Mouse (Mus musculus): Measurements from ENCODE around the gene Pik3r2. TPM values are rescaled to one million over a fixed set of nuclear protein-coding genes. Genes with fewer than 3 reads are reported as not detected.

Gene Pik3r2
- polyA plus RNA-seq, 1 experiment from 2014 or later: 56.8 TPM

GRCm38 (mm10) chr8:70742981-70743655 lies 33.4 kb downstream of the Pik3r2 start:
- Histone ChIP-seq H3K27ac (no peak overlapping the region), H3K9ac (no peak overlapping the region), H3K27me3 (peaks cover 82% of the 10 kb centered on the region), H3K36me3 (no peaks in the 10 kb centered on the region), H3K4me2 (peak overlapping the region; percentile 52), H3K4me3 (0 out of 2 replicates have a peak overlapping the region, but pooled peaks have one; percentile 27), H3K9me3 (no peaks in the 10 kb centered on the region), H3K4me1 (peaks cover 15% of the 10 kb centered on the region)
- no peak for ATAC-seq (ENCODE audit: borderline replicate concordance, extremely low read depth, low FRiP score, low TSS enrichment)
- WGBS: 4% methylated on average over 37 of the region's 38 CpGs

DNA sequence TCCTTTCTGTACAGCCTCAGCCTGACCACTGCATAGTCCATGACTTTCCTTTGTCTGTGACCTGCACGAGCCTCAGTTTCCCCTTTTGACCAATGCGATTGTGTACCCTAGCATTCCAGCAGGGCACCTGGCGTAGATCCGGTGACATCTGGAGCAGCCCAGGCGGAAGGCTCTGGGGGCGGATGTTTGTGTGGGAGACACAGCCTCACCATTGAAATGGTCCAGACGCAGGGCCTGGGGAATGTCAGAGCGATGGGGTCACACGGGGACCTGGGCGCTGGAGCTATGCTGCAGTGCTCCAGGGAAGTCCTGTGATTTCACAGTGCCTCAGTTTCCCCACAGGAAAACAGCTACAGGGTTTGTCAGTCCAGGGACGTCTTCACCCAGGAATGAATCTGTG lies 34.3 kb downstream of the Pik3r2 start:
- H3K4me2 ChIP-seq: no peak overlapping the region
- H3K27ac ChIP-seq: no peak overlapping the region
- H3K4me3 ChIP-seq: no peak overlapping the region
- no peaks in the 10 kb centered on the region for H3K9me3 ChIP-seq
- peaks cover 15% of the 10 kb centered on the region for H3K4me1 ChIP-seq
- H3K27me3 ChIP-seq: peaks cover 75% of the 10 kb centered on the region
- ATAC-seq (ENCODE audit: borderline replicate concordance, extremely low read depth, low FRiP score, low TSS enrichment): no peak
- no peak overlapping the region for H3K9ac ChIP-seq
- H3K36me3 ChIP-seq: no peaks in the 10 kb centered on the region
- WGBS: 58% methylated on average over 11 of the region's 11 CpGs

- no peaks in the 10 kb centered on the region for H3K9me3 ChIP-seq
- no peak overlapping the region for H3K27ac ChIP-seq
- WGBS: 49% methylated on average over 5 of the region's 5 CpGs
- no peak overlapping the region for H3K9ac ChIP-seq
- H3K27me3 ChIP-seq: peaks cover 70% of the 10 kb centered on the region
- peaks cover 15% of the 10 kb centered on the region for H3K4me1 ChIP-seq
- no peak for ATAC-seq (ENCODE audit: borderline replicate concordance, extremely low read depth, low FRiP score, low TSS enrichment)
- H3K36me3 ChIP-seq: no peaks in the 10 kb centered on the region
- H3K4me3 ChIP-seq: no peak overlapping the region
- H3K4me2 ChIP-seq: no peak overlapping the region
Measured at GRCm38 (mm10) chr8:70741661-70742060, 34.9 kb downstream of the Pik3r2 start.

GRCm38 (mm10) chr8:70738211-70738610 lies 38.3 kb downstream of the Pik3r2 start:
- Histone ChIP-seq H3K4me1 (peaks cover 3% of the 10 kb centered on the region; the same call in 1 of the 2 replicates), H3K36me3 (no peaks in the 10 kb centered on the region), H3K27me3 (peaks cover 35% of the 10 kb centered on the region), H3K4me2 (no peak overlapping the region), H3K4me3 (no peak overlapping the region), H3K27ac (no peak overlapping the region), H3K9ac (no peak overlapping the region), H3K9me3 (no peaks in the 10 kb centered on the region)
- 37% methylated on average over 3 of the region's 3 CpGs for WGBS
- ATAC-seq (ENCODE audit: borderline replicate concordance, extremely low read depth, low FRiP score, low TSS enrichment): no peak

GRCm38 (mm10) chr8:70737705-70738104 lies 38.8 kb downstream of the Pik3r2 start:
- no peaks in the 10 kb centered on the region for H3K36me3 ChIP-seq
- ATAC-seq (ENCODE audit: borderline replicate concordance, extremely low read depth, low FRiP score, low TSS enrichment): no peak
- H3K9ac ChIP-seq: no peak overlapping the region
- H3K27me3 ChIP-seq: peaks cover 30% of the 10 kb centered on the region
- no peak overlapping the region for H3K4me3 ChIP-seq
- no peaks in the 10 kb centered on the region for H3K4me1 ChIP-seq
- no peak overlapping the region for H3K27ac ChIP-seq
- 55% methylated on average over 5 of the region's 5 CpGs for WGBS
- H3K9me3 ChIP-seq: no peaks in the 10 kb centered on the region
- no peak overlapping the region for H3K4me2 ChIP-seq

- Histone ChIP-seq H3K4me2 (no peak overlapping the region), H3K9ac (no peak overlapping the region), H3K36me3 (no peaks in the 10 kb centered on the region), H3K9me3 (no peaks in the 10 kb centered on the region), H3K27me3 (peaks cover 52% of the 10 kb centered on the region), H3K4me1 (peaks cover 6% of the 10 kb centered on the region; the same call in 1 of the 2 replicates), H3K4me3 (no peak overlapping the region), H3K27ac (no peak overlapping the region)
- WGBS: 80% methylated on average over 4 of the region's 4 CpGs
- ATAC-seq (ENCODE audit: borderline replicate concordance, extremely low read depth, low FRiP score, low TSS enrichment): no peak
Measured at GRCm38 (mm10) chr8:70730956-70731355, 45.6 kb downstream of the Pik3r2 start.

DNA sequence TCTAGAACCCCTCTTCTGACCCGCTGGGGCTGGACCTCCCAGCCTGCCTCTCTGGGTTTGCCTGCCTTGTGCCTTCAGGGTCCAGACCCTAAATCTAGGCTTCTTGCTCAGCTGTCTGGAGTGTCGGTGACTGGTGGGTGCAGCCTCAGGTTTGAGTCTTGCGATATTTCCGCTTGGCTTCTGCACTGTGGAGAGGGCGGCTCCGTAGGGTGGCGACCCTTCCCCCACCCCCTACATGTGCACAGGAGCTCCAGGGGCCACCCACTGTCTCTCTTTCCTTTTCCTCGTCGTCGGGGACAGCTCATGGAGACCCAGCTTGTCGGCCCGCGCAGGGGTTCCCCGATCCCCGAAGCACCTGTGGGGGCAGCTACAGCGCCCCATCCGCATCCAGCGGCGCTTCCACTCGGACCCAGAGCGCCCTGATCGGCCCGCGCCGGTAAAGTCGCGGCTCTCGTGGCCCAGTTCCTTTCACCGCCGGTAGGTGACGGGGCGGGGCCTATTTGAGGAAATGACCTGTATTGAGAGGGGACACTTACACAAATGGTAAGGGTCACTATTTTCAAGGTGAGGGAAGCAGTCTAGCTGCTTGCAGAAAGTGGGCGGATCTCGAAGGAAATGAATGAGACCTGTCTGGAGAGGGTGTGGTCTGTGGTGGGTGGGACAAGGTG lies 46.6 kb downstream of the Pik3r2 start:
- H3K27me3 ChIP-seq: peaks cover 52% of the 10 kb centered on the region
- ATAC-seq (ENCODE audit: borderline replicate concordance, extremely low read depth, low FRiP score, low TSS enrichment): no peak; the same call in 1 of the 2 replicates

DNA sequence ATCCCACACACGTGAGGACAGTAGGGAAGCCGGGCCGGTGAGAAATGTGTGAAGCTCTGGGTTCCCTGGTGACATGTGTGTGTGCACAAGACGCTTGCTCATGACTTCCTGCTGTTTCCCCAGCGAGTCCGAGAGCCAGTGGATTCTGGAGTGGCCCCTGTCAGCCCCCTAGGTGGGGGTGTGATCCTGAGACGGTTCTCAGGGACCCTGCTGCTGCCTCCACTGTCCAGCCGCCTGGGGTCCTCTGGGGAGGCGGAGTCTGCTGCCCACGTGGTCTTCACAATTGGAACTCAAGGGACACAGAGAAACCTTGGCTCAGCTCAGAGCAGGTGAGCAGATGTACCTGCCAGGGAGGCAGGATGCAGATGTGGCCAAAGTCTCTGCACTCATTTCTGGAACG lies 49.8 kb downstream of the Pik3r2 start:
- H3K36me3 ChIP-seq: no peaks in the 10 kb centered on the region
- H3K4me3 ChIP-seq: no peak overlapping the region
- peaks cover 51% of the 10 kb centered on the region for H3K27me3 ChIP-seq
- H3K27ac ChIP-seq: no peak overlapping the region
- H3K9me3 ChIP-seq: no peaks in the 10 kb centered on the region
- ATAC-seq (ENCODE audit: borderline replicate concordance, extremely low read depth, low FRiP score, low TSS enrichment): no peak
- H3K4me1 ChIP-seq: peaks cover 6% of the 10 kb centered on the region; the same call in 1 of the 2 replicates
- H3K4me2 ChIP-seq: no peak overlapping the region
- no peak overlapping the region for H3K9ac ChIP-seq
- 41% methylated on average over 11 of the region's 11 CpGs for WGBS

More for the DNA sequence above, 46.6 kb downstream of the Pik3r2 start:
- H3K9me3 ChIP-seq: no peaks in the 10 kb centered on the region
- H3K27ac ChIP-seq: no peak overlapping the region
- peak overlapping the region; percentile 57 for H3K4me2 ChIP-seq
- H3K9ac ChIP-seq: peak overlapping the region; percentile 31; the same call in 1 of the 2 replicates
- H3K4me3 ChIP-seq: peak overlapping the region; percentile 34
- H3K4me1 ChIP-seq: peaks cover 6% of the 10 kb centered on the region; the same call in 1 of the 2 replicates
- 2% methylated on average over 34 of the region's 34 CpGs for WGBS
- no peaks in the 10 kb centered on the region for H3K36me3 ChIP-seq

- Histone ChIP-seq H3K9me3 (no peaks in the 10 kb centered on the region), H3K27me3 (peaks cover 43% of the 10 kb centered on the region)
- ATAC-seq (ENCODE audit: borderline replicate concordance, extremely low read depth, low FRiP score, low TSS enrichment): no peak
Measured at GRCm38 (mm10) chr8:70725792-70726447, 50.6 kb downstream of the Pik3r2 start.

GRCm38 (mm10) chr8:70724216-70724615 lies 52.3 kb downstream of the Pik3r2 start:
- no peak overlapping the region for H3K4me2 ChIP-seq

More at GRCm38 (mm10) chr8:70725792-70726447, 50.6 kb downstream of the Pik3r2 start:
- no peak overlapping the region for H3K4me2 ChIP-seq
- no peak overlapping the region for H3K9ac ChIP-seq
- H3K4me3 ChIP-seq: no peak overlapping the region
- no peaks in the 10 kb centered on the region for H3K36me3 ChIP-seq
- H3K27ac ChIP-seq: no peak overlapping the region
- 27% methylated on average over 14 of the region's 14 CpGs for WGBS
- H3K4me1 ChIP-seq: peaks cover 6% of the 10 kb centered on the region; the same call in 1 of the 2 replicates

GRCm38 (mm10) chr8:70723486-70724210 lies 52.9 kb downstream of the Pik3r2 start, which contains the start of gene Pde4c:
TSS of gene Pde4c (plus strand) at chr8:70723720.
- Histone ChIP-seq H3K9me3 (no peaks in the 10 kb centered on the region), H3K36me3 (no peaks in the 10 kb centered on the region), H3K9ac (no peak within 1 kb of the TSS), H3K4me3 (no peak within 1 kb of the TSS), H3K4me1 (no peaks in the 10 kb centered on the region), H3K4me2 (no peak within 1 kb of the TSS), H3K27ac (no peak within 1 kb of the TSS), H3K27me3 (peaks cover 22% of the 10 kb centered on the region)
- 38% methylated on average over 7 of the region's 7 CpGs for WGBS
- no peak for ATAC-seq (ENCODE audit: borderline replicate concordance, extremely low read depth, low FRiP score, low TSS enrichment)

More at GRCm38 (mm10) chr8:70724216-70724615, 52.3 kb downstream of the Pik3r2 start:
- no peaks in the 10 kb centered on the region for H3K9me3 ChIP-seq
- no peak overlapping the region for H3K9ac ChIP-seq
- H3K27me3 ChIP-seq: peaks cover 28% of the 10 kb centered on the region
- no peak for ATAC-seq (ENCODE audit: borderline replicate concordance, extremely low read depth, low FRiP score, low TSS enrichment)
- WGBS: 67% methylated on average over 12 of the region's 12 CpGs
- no peaks in the 10 kb centered on the region for H3K4me1 ChIP-seq
- no peak overlapping the region for H3K27ac ChIP-seq
- H3K36me3 ChIP-seq: no peaks in the 10 kb centered on the region
- no peak overlapping the region for H3K4me3 ChIP-seq
